Mouse (Mus musculus) heart, embryonic 12.5 days (tissue): ENCODE data around the gene 1810049J17Rik. TPM values are rescaled to one million over a fixed set of nuclear protein-coding genes. Genes with fewer than 3 reads are reported as not detected.

Source experiments
- ATAC-seq: fragments of 200-750 bp; cut with Nextera tagmentation; 2 replicates; pipeline ENCODE4 v1.8.0; 2017; ENCODE audit warnings: moderate TSS enrichment, moderate library complexity; ENCODE audit not compliant: insufficient number of reproducible peaks, low FRiP score
- H3K27ac ChIP-seq: fragments of 300-500 bp; sonication (generic); 2 replicates; pipeline ENCODE4 v1.5.1; 2016; ENCODE audit warnings: mild to moderate bottlenecking, moderate library complexity; ENCODE audit not compliant: poor library complexity, severe bottlenecking
- H3K27me3 ChIP-seq: fragments of 300-500 bp; sonication (generic); replicated peaks from 2 replicates; pipeline ENCODE4 v1.6.1; 2016; ENCODE audit warnings: mild to moderate bottlenecking, moderate library complexity
- H3K36me3 ChIP-seq: fragments of 300-500 bp; sonication (generic); 2 replicates; pipeline ENCODE4 v1.6.1; 2016; ENCODE audit warnings: mild to moderate bottlenecking, moderate library complexity
- H3K4me1 ChIP-seq: fragments of 300-500 bp; sonication (generic); replicated peaks from 2 replicates; pipeline ENCODE4 v1.6.1; 2016; ENCODE audit warnings: mild to moderate bottlenecking
- H3K4me2 ChIP-seq: fragments of 300-500 bp; sonication (generic); 2 replicates; pipeline ENCODE4 v1.6.1; 2016; ENCODE audit warnings: mild to moderate bottlenecking, moderate library complexity
- H3K4me3 ChIP-seq: fragments of 300-500 bp; sonication (generic); 2 replicates; pipeline ENCODE4 v1.5.1; 2016; ENCODE audit warnings: mild to moderate bottlenecking
- H3K9ac ChIP-seq: fragments of 300-500 bp; sonication (generic); 2 replicates; pipeline ENCODE4 v1.6.1; 2016; ENCODE audit warnings: mild to moderate bottlenecking, moderate library complexity
- H3K9me3 ChIP-seq: fragments of 300-500 bp; sonication (generic); replicated peaks from 2 replicates; pipeline ENCODE4 v1.6.1; 2016; ENCODE audit warnings: mild to moderate bottlenecking, moderate library complexity
- WGBS: fragments of 180-500 bp; shearing (Covaris S2); methylation state at CpG from one replicate; pipeline ENCODE4 v1.1.7; 2016; 5-methylcytosine and 5-hydroxymethylcytosine counted together
- polyA plus RNA-seq: library from polyadenylated mRNA; unstranded; fragments of >200 nt; fragmentation: Nextera tagmentation; extraction: Ambion mirVana; gene quantifications from 2 replicates; pipeline ENCODE4 v1.2.1, GENCODE M21; 2016

Gene 1810049J17Rik
- polyA plus RNA-seq, 1 experiment from 2014 or later: 0.73 TPM

GRCm38 (mm10) chr15:12362701-12363040 lies 41.0 kb upstream of the 1810049J17Rik start:
- no peak for ATAC-seq
- WGBS: 84% methylated on average over 6 of the region's 6 CpGs

DNA sequence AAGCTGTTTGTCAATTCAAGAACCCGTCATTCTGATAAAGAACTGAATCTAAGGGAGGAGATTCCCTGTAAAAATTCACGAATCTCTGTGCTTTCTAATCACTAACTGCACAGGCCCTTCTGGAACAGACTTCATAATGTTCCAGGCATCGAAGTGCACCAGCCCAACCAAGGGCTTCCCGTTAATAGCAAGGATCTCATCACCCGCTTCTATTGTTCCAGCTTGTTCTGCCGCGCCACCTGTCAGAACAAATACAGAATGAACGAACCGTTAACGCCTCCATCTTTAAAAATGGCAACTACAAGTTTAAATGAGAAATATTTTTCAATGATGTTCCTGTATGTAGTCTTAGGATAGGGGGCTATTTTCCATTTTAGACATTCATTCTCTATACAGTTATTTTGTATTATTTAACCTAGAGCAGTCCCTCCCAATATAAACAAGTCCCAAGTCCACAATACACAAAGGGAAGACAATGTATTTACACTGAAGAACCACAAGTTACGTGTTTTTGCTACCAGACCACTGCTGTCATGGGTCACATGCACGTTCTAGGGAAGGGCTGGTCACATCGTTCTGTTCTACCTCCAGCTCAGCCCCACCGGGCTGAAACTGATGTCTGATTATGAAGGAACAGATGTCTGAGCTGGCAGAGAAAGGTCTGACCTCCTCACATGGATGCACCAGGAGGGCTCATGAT lies 40.5 kb upstream of the 1810049J17Rik start:
- H3K9me3 ChIP-seq: no peaks in the 10 kb centered on the region
- H3K4me2 ChIP-seq: no peak overlapping the region
- no peak overlapping the region for H3K9ac ChIP-seq
- H3K27me3 ChIP-seq: no peaks in the 10 kb centered on the region
- 86% methylated on average over 14 of the region's 14 CpGs for WGBS
- H3K4me3 ChIP-seq: no peak overlapping the region
- H3K27ac ChIP-seq: no peak overlapping the region
- H3K4me1 ChIP-seq: peaks cover 10% of the 10 kb centered on the region
- peaks cover 25% of the 10 kb centered on the region for H3K36me3 ChIP-seq
- ATAC-seq: no peak

More at GRCm38 (mm10) chr15:12362701-12363040, 41.0 kb upstream of the 1810049J17Rik start:
- Histone ChIP-seq H3K9me3 (no peaks in the 10 kb centered on the region), H3K9ac (no peak overlapping the region), H3K27ac (no peak overlapping the region), H3K36me3 (peaks cover 25% of the 10 kb centered on the region), H3K4me1 (peaks cover 15% of the 10 kb centered on the region), H3K27me3 (no peaks in the 10 kb centered on the region), H3K4me2 (no peak overlapping the region), H3K4me3 (no peak overlapping the region)

GRCm38 (mm10) chr15:12360519-12361212 lies 39.0 kb upstream of the 1810049J17Rik start:
- H3K36me3 ChIP-seq: peaks cover 36% of the 10 kb centered on the region
- no peak overlapping the region for H3K27ac ChIP-seq

GRCm38 (mm10) chr15:12358384-12358783 lies 36.7 kb upstream of the 1810049J17Rik start:
- Histone ChIP-seq H3K4me3 (no peak overlapping the region), H3K27ac (no peak overlapping the region), H3K4me1 (no peaks in the 10 kb centered on the region), H3K4me2 (no peak overlapping the region), H3K36me3 (peaks cover 43% of the 10 kb centered on the region), H3K9me3 (no peaks in the 10 kb centered on the region), H3K9ac (no peak overlapping the region), H3K27me3 (no peaks in the 10 kb centered on the region)
- 87% methylated on average over 5 of the region's 5 CpGs for WGBS
- no peak for ATAC-seq

More at GRCm38 (mm10) chr15:12360519-12361212, 39.0 kb upstream of the 1810049J17Rik start:
- no peaks in the 10 kb centered on the region for H3K9me3 ChIP-seq
- no peaks in the 10 kb centered on the region for H3K27me3 ChIP-seq
- H3K9ac ChIP-seq: no peak overlapping the region
- no peak for ATAC-seq
- H3K4me3 ChIP-seq: no peak overlapping the region
- peaks cover under 1% of the 10 kb centered on the region for H3K4me1 ChIP-seq
- 73% methylated on average over 19 of the region's 19 CpGs for WGBS
- H3K4me2 ChIP-seq: no peak overlapping the region

- H3K27me3 ChIP-seq: no peaks in the 10 kb centered on the region
- no peaks in the 10 kb centered on the region for H3K4me1 ChIP-seq
- H3K9ac ChIP-seq: no peak overlapping the region
- H3K9me3 ChIP-seq: no peaks in the 10 kb centered on the region
- ATAC-seq: no peak
- no peak overlapping the region for H3K4me2 ChIP-seq
- no peak overlapping the region for H3K27ac ChIP-seq
- H3K4me3 ChIP-seq: no peak overlapping the region
- peaks cover 51% of the 10 kb centered on the region for H3K36me3 ChIP-seq
These were observed 35.8 kb upstream of the 1810049J17Rik start for GRCm38 (mm10) chr15:12357459-12357858.

DNA sequence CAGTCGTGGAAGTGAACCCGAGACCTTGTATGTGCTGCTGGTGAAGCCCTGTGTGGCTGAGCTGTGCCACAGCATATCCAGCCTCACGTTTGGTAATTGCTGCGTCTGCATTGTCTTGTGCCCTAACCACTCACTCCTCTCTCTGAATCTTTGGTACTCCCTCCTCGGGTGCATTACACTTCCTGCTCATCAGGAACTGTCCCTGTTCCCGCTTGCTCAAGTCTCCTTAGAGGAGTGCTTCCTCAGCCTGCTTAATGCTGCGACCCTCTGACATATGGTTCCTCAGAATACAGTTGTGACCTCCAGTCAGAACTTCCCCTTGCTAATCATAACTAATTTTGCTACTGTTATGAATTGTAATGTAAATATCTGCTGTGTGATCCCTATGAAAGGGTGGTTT lies 34.2 kb upstream of the 1810049J17Rik start:
- H3K27ac ChIP-seq: no peak overlapping the region
- ATAC-seq: no peak

DNA sequence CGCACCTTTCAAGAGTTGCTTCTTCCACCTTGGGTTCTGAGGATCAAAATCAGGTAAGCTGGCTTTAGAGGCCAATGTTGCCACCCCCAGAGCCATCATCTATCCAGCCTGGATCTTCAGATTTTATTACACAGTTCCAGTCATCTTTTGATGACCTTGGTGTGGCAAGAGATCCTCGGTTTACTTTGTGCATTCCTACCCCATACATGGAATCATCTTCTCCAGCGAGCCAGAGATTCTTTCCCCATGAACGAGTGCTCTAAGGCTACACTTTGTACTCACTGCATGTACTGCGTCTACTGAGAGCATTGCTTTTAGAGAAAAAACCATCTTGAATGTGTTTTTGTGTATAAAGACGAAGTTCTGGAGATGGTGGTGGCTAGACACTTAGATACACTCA lies 33.6 kb upstream of the 1810049J17Rik start:
- 88% methylated on average over 6 of the region's 6 CpGs for WGBS
- no peak overlapping the region for H3K27ac ChIP-seq
- H3K4me1 ChIP-seq: no peaks in the 10 kb centered on the region
- no peak overlapping the region for H3K9ac ChIP-seq
- H3K9me3 ChIP-seq: no peaks in the 10 kb centered on the region
- H3K4me2 ChIP-seq: no peak overlapping the region
- H3K36me3 ChIP-seq: peaks cover 59% of the 10 kb centered on the region
- no peak for ATAC-seq
- no peaks in the 10 kb centered on the region for H3K27me3 ChIP-seq
- no peak overlapping the region for H3K4me3 ChIP-seq

More for the DNA sequence above, 34.2 kb upstream of the 1810049J17Rik start:
- H3K9ac ChIP-seq: no peak overlapping the region
- H3K27me3 ChIP-seq: no peaks in the 10 kb centered on the region
- no peaks in the 10 kb centered on the region for H3K9me3 ChIP-seq
- no peak overlapping the region for H3K4me3 ChIP-seq
- peaks cover 58% of the 10 kb centered on the region for H3K36me3 ChIP-seq
- no peaks in the 10 kb centered on the region for H3K4me1 ChIP-seq
- no peak overlapping the region for H3K4me2 ChIP-seq
- 82% methylated on average over 7 of the region's 7 CpGs for WGBS

GRCm38 (mm10) chr15:12354281-12354810 lies 32.6 kb upstream of the 1810049J17Rik start:
- Histone ChIP-seq H3K27me3 (no peaks in the 10 kb centered on the region), H3K4me1 (no peaks in the 10 kb centered on the region), H3K36me3 (peaks cover 66% of the 10 kb centered on the region), H3K9me3 (no peaks in the 10 kb centered on the region), H3K4me3 (no peak overlapping the region), H3K27ac (no peak overlapping the region), H3K9ac (no peak overlapping the region), H3K4me2 (no peak overlapping the region)
- WGBS: 88% methylated on average over 2 of the region's 2 CpGs
- ATAC-seq: no peak

DNA sequence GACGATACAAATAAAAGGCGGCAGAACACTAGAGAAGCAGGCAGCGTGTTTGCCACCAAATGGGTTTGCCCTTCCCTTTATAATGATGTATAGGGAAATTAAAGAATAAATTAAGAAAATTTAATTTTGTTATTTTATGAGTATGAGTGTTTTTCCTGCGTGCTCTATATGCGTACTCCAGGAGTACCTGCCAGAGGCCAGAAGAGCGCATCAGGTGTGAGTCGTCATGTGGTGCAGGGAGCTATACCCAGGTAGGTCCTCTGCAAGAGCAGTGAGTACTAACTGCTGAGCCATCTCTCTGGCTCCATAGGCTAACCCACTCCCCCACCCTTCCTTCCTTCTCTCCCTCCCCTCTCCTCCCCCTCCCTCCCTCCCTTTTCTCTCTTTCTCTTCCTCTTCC lies 29.8 kb upstream of the 1810049J17Rik start:
- ATAC-seq: no peak; the same call in 1 of the 2 replicates
- 96% methylated on average over 7 of the region's 7 CpGs for WGBS
- Histone ChIP-seq H3K36me3 (peaks cover 61% of the 10 kb centered on the region), H3K27me3 (no peaks in the 10 kb centered on the region), H3K9me3 (no peaks in the 10 kb centered on the region), H3K4me2 (no peak overlapping the region), H3K27ac (no peak overlapping the region), H3K4me3 (no peak overlapping the region), H3K9ac (no peak overlapping the region), H3K4me1 (no peaks in the 10 kb centered on the region)

- ATAC-seq: no peak
- H3K36me3 ChIP-seq: peaks cover 59% of the 10 kb centered on the region
- H3K4me1 ChIP-seq: no peaks in the 10 kb centered on the region
- no peak overlapping the region for H3K4me3 ChIP-seq
- no peak overlapping the region for H3K27ac ChIP-seq
- H3K27me3 ChIP-seq: no peaks in the 10 kb centered on the region
- H3K9ac ChIP-seq: no peak overlapping the region
- H3K9me3 ChIP-seq: no peaks in the 10 kb centered on the region
- 88% methylated on average over 5 of the region's 5 CpGs for WGBS
- H3K4me2 ChIP-seq: no peak overlapping the region
These were observed 28.1 kb upstream of the 1810049J17Rik start for GRCm38 (mm10) chr15:12349840-12350239.

GRCm38 (mm10) chr15:12348950-12349349 lies 27.3 kb upstream of the 1810049J17Rik start:
- Histone ChIP-seq H3K4me3 (no peak overlapping the region), H3K9me3 (no peaks in the 10 kb centered on the region), H3K4me2 (no peak overlapping the region), H3K27me3 (no peaks in the 10 kb centered on the region), H3K4me1 (no peaks in the 10 kb centered on the region), H3K36me3 (peaks cover 61% of the 10 kb centered on the region), H3K9ac (no peak overlapping the region), H3K27ac (no peak overlapping the region)
- no peak for ATAC-seq
- 59% methylated on average over 3 of the region's 3 CpGs for WGBS
